Mouse (Mus musculus) neural tube, embryonic 14.5 days (tissue): ENCODE results near the gene Sh3bp1. TPM values are rescaled to one million over a fixed set of nuclear protein-coding genes. Genes with fewer than 3 reads are reported as not detected.
A peak's percentile ranks its signal among the peaks of the same experiment; 100 is the strongest.

ENCODE experiments used
- ATAC-seq: fragments of 200-750 bp; cut with Nextera tagmentation; 2 replicates; pipeline ENCODE4 v1.8.0; 2017; ENCODE audit warnings: low read depth, mild to moderate bottlenecking, moderate TSS enrichment, moderate library complexity
- H3K27ac ChIP-seq: fragments of 300-500 bp; sonication (generic); 2 replicates; pipeline ENCODE4 v1.5.1; 2014; ENCODE audit warnings: low read depth, mild to moderate bottlenecking, control low read depth, low read length, moderate library complexity, mixed read lengths
- H3K27me3 ChIP-seq: fragments of 300-500 bp; sonication (generic); 2 replicates; pipeline ENCODE4 v1.6.1; 2014; ENCODE audit warnings: low read length; ENCODE audit not compliant: control insufficient read depth, insufficient read depth
- H3K36me3 ChIP-seq: fragments of 300-500 bp; sonication (generic); 2 replicates; pipeline ENCODE4 v1.6.1; 2014; ENCODE audit warnings: low read length, mixed read lengths; ENCODE audit not compliant: control insufficient read depth, insufficient read depth
- H3K4me1 ChIP-seq: fragments of 300-500 bp; sonication (generic); 2 replicates; pipeline ENCODE4 v1.6.1; 2014; ENCODE audit warnings: low read length; ENCODE audit not compliant: control insufficient read depth, insufficient read depth
- H3K4me2 ChIP-seq: fragments of 300-500 bp; sonication (generic); 2 replicates; pipeline ENCODE4 v1.6.1; 2014; ENCODE audit warnings: mild to moderate bottlenecking, low read depth, low read length, control low read depth
- H3K4me3 ChIP-seq: fragments of 300-500 bp; sonication (generic); 2 replicates; pipeline ENCODE4 v1.5.1; 2014; ENCODE audit warnings: low read depth, low read length, control low read depth, mixed read lengths
- H3K9ac ChIP-seq: fragments of 300-500 bp; sonication (generic); replicated peaks from 2 replicates; pipeline ENCODE4 v1.6.1; 2014; ENCODE audit warnings: low read depth, mild to moderate bottlenecking, control low read depth, low read length, mixed read lengths
- H3K9me3 ChIP-seq: fragments of 300-500 bp; sonication (generic); 2 replicates; pipeline ENCODE4 v1.6.1; 2016; ENCODE audit warnings: low read length; ENCODE audit not compliant: control insufficient read depth
- WGBS: fragments of 180-500 bp; shearing (Covaris S2); extraction: QIAGEN DNeasy Blood & Tissue Kit; methylation state at CpG from one replicate; pipeline ENCODE4 v1.1.7; 2014; 5-methylcytosine and 5-hydroxymethylcytosine counted together
- polyA plus RNA-seq: library from polyadenylated mRNA; unstranded; fragments of >200 nt; fragmentation: Nextera tagmentation; extraction: Ambion mirVana; gene quantifications from 2 replicates; pipeline ENCODE4 v1.2.1, GENCODE M21; 2014

The Sh3bp1 gene
- polyA plus RNA-seq = 3.4 and 4.1 TPM in 2 replicates

DNA sequence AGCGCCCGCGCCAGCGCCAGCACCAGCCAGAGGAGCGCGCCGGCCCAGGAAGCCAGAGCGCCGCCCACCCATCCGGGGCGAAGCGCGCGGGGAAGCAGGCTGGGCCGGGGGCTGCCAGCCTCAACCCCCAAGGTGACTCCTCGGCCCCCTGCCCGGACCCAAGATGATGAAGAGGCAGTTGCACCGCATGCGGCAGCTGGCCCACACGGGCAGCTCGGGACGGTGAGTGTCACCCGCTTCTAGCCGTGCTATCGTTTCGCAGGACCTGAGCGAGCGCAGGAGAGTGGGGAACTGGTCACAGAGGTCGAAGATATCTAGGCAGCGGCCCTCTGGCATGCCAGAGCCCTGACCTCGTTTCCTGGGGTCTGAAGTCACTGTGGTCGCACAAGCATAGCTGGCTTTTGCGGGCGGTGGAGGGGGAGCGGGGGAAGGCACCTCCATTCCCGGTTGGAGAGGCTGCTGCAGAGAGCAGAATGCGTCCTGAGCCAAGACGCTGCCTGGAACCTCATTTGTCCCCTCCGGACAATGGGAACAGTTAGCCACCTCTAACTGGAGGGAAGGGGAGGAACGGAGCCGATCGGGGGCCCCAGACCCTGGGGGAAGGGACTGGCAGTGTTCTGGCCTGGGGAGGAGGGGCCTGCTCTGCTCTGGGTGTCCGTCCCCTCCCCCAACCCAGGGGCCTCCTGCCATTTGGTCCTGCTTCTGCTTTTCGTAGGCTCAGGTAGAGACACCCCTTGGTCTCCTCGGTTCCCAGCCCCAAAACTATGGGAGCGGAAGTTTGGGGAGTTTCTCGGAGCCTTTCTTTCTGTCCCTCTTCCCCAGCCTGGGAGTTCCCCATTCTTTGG lies at the start of gene Sh3bp1:
Gene Sh3bp1 (plus strand): TSS at position 29 of the 845 bp plus-strand sequence.
- peak within 1 kb of the TSS; percentile 57 for H3K4me2 ChIP-seq
- H3K4me1 ChIP-seq = peaks cover 5% of the 10 kb centered on the region
- WGBS = 2% methylated on average over 45 of the region's 47 CpGs
- no peak for ATAC-seq
- no peak within 1 kb of the TSS for H3K27ac ChIP-seq
- peak within 1 kb of the TSS; percentile 29 for H3K4me3 ChIP-seq
- H3K9me3 ChIP-seq = no peaks in the 10 kb centered on the region
- H3K9ac ChIP-seq = peak within 1 kb of the TSS; percentile 53
- H3K27me3 ChIP-seq = 0 out of 2 replicates have a peak, but pooled peaks cover 2% of the 10 kb centered on the region
- 0 out of 2 replicates have a peak, but pooled peaks cover under 1% of the 10 kb centered on the region for H3K36me3 ChIP-seq

DNA sequence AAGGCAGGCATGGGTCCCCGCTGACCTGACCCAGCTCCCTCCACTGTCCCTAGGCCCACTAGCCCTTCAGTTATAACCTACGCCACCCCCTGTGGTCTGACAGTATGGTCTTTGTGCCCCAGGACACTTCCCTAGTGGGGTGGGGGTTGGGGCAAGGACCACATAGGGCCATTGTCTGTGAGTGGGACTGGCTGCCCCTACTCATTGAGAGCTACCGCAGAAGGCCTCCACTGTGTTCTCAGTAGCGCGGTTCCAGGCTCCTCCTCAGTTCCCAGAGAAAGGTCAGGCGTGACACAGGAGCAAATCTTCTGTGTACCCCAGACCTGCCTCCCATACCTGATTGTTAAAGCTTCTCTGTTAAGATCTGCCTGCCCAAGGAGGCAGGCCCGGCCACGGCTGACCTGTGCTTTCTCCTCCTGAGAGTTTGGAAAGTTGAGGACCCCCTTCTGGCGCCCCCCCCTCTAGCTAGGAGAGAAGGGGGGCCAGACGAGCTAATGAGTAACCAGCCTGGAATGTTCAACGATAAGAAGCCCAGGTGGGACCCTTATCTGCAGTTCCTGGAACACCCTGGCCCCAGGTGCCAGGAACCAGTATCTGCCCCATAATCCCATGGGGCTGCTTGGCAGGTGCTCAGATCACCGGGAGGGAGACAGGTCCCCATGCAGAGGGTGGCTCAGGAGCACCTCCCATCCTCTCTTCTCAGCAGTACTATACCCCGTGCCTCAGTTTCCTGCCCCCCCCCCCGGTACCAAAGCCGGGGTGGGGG lies 49.3 kb upstream of the Sh3bp1 start:
- no peaks in the 10 kb centered on the region for H3K9me3 ChIP-seq
- no peak for ATAC-seq
- no peak overlapping the region for H3K4me2 ChIP-seq
- H3K36me3 ChIP-seq = no peaks in the 10 kb centered on the region
- H3K4me1 ChIP-seq = 0 out of 2 replicates have a peak, but pooled peaks cover 2% of the 10 kb centered on the region
- H3K9ac ChIP-seq = no peak overlapping the region
- WGBS = 71% methylated on average over 15 of the region's 15 CpGs
- no peak overlapping the region for H3K27ac ChIP-seq
- no peak overlapping the region for H3K4me3 ChIP-seq
- H3K27me3 ChIP-seq = no peaks in the 10 kb centered on the region

DNA sequence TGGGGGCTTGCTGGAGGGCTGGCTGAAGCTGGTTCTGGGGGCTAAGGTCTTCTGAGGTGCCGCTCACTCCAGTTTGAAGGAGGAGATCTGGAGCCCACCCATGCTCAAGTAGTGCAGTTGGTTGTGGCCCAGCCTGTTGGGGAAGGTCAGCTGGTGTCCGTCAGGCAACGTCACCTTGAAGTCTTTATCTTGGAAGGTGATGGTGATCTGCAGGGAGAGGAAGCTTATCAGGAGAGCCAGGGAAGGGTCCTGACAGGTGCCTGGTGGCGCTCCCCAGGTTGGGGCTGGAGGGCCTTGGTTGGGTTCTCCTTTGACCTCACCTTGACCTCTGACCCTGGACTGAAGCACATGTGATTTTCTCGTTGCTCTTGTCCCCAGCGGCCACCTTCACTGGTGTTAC lies 48.6 kb upstream of the Sh3bp1 start:
- Histone ChIP-seq H3K4me2 (no peak overlapping the region), H3K4me1 (no peaks in the 10 kb centered on the region), H3K4me3 (no peak overlapping the region), H3K27ac (no peak overlapping the region), H3K27me3 (no peaks in the 10 kb centered on the region), H3K9me3 (no peaks in the 10 kb centered on the region), H3K36me3 (no peaks in the 10 kb centered on the region), H3K9ac (no peak overlapping the region)
- ATAC-seq = no peak
- WGBS = 80% methylated on average over 6 of the region's 6 CpGs

DNA sequence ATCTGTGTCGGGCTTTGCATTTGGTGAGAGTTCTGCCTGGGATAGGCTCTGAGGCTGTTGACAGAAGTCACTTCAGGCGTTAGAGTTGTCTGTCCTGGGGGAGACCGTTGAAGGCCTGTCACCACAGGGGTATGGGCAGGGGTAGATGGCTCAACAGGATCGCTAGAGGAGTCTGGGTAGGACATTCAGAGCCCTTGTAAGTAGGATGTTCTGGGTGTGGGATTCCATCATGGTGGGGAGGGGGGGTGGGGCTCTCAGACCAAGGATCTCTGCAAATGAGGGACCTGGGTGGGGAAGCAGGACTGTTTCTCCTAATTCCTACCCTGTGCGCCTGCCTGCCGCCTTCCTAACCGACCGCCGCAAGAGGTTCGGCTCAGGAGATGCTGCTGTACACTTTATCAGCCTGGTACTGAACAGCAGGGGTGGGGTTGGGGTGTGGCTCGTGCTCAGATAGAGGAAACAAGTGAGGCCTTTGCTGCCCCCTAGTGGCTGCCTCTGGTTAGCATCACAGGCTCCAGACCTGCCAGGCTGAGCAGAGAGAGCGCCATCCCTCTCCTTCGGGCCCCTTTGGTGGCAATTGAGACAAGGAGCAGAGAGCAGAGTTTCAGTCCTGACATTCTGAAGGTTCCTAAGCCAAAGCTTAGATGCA lies 47.9 kb upstream of the Sh3bp1 start:
- H3K27ac ChIP-seq = no peak overlapping the region
- peak; percentile 88; the same call in 1 of the 2 replicates for ATAC-seq
- no peaks in the 10 kb centered on the region for H3K4me1 ChIP-seq
- no peaks in the 10 kb centered on the region for H3K9me3 ChIP-seq
- H3K27me3 ChIP-seq = no peaks in the 10 kb centered on the region
- H3K36me3 ChIP-seq = no peaks in the 10 kb centered on the region
- H3K4me2 ChIP-seq = no peak overlapping the region
- no peak overlapping the region for H3K9ac ChIP-seq
- 15% methylated on average over 13 of the region's 13 CpGs for WGBS
- no peak overlapping the region for H3K4me3 ChIP-seq

DNA sequence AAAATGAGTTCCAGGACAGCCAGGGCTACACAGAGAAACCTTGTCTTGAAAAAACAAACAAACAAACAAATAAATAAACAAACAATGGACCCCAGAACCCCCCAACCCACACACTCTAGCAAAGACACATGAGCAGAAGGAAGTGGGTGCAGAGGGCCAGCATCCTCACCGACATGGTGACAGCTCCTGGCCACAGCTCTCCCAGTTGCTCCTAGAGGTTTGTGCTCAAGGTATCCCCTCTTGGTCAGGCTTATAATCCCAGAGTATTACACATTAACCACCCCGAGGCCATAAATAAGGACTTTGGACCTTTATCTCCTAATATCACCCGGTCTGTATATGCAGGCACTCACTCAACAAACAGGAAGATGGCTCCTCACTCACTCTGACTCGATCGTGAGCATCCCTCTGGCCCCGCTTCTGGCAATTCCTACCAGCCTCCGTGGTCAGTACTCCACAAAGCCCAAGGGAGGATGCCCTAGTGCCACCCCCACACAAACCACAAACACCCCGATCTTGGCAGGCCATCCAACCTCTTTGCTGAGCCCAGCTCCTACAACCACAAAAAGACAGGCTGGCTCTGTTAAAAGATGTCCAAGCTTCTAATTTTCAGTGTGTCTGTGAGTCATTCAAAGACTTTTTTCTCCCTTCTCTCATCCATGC lies 44.1 kb upstream of the Sh3bp1 start, which contains the start of gene Lgals2:
Gene Lgals2 (minus strand): TSS at position 227 of the 663 bp plus-strand sequence.
- no peak within 1 kb of the TSS for H3K9ac ChIP-seq
- WGBS = 76% methylated on average over 8 of the region's 8 CpGs

DNA sequence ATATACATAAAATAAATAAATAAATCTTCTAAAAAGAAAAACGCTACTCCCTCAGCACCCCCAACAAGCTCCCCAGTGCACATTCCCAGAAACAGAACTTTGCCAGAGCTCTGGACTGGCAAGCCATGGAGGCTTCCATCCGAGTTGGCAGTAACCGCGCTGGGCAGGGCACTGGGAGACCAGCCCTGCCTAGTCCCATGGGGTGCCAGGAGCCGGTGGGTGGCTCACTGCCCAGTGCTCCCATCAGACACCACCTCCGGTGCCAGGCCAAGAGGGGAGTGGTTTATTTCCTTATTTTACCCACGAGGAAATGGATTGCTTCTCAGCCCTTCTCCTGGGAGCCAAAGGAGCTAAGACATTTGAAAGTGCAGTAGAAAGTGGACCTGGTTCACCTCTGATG lies 42.6 kb upstream of the Sh3bp1 start:
- Histone ChIP-seq H3K36me3 (no peaks in the 10 kb centered on the region), H3K4me1 (no peaks in the 10 kb centered on the region), H3K4me2 (no peak overlapping the region), H3K27ac (no peak overlapping the region), H3K9ac (no peak overlapping the region), H3K4me3 (no peak overlapping the region), H3K27me3 (no peaks in the 10 kb centered on the region), H3K9me3 (no peaks in the 10 kb centered on the region)
- WGBS = 76% methylated on average over 7 of the region's 7 CpGs
- ATAC-seq = no peak

More for the DNA sequence above, 44.1 kb upstream of the Sh3bp1 start, which contains the start of gene Lgals2:
- Histone ChIP-seq H3K27ac (no peak within 1 kb of the TSS), H3K36me3 (no peaks in the 10 kb centered on the region), H3K4me3 (no peak within 1 kb of the TSS), H3K4me2 (no peak within 1 kb of the TSS), H3K4me1 (no peaks in the 10 kb centered on the region), H3K9me3 (no peaks in the 10 kb centered on the region), H3K27me3 (no peaks in the 10 kb centered on the region)
- no peak for ATAC-seq

DNA sequence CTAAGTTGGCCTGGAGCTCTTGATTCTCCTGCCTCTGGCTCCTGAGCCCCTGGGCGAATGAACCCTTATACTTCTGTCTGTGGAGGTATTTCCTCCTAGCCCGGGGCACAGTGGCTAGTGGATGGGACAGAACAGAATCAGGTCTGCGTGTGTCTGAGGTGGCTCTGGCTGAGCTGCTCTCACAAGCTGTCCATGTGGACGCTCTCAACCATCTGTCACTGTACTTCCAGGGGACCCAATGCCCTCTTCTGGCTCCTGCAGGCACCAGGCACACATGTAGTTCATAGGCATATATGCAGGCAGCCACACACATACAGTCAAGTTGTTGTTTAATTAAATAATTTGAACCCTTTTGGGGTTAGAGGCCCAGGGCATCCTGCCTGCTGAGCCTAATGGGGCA lies 40.3 kb upstream of the Sh3bp1 start:
- no peak for ATAC-seq
- Histone ChIP-seq H3K9ac (no peak overlapping the region), H3K9me3 (no peaks in the 10 kb centered on the region), H3K27me3 (no peaks in the 10 kb centered on the region), H3K36me3 (no peaks in the 10 kb centered on the region), H3K4me2 (no peak overlapping the region), H3K4me1 (no peaks in the 10 kb centered on the region), H3K27ac (no peak overlapping the region), H3K4me3 (no peak overlapping the region)
- WGBS = 76% methylated on average over 4 of the region's 4 CpGs

DNA sequence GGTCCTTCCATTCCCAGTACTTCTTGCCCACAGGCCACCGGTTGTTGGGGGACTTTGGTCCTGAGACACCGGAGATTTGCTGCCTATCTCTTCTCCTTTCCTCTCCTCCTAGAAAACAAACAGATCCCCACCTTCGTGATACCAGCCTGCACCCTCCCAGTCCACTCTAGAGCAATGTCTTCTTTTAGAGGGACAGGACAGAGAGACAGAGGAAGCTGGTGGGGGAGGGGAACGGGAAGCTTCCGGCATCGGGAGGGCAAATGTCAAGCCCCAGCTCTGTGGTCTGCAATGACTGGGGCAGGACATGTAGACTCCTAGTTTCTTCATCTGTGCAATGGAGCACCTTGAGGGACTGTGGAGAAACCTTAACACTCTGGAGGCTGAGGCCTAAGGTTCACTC lies 39.9 kb upstream of the Sh3bp1 start:
- Histone ChIP-seq H3K4me1 (no peaks in the 10 kb centered on the region), H3K9me3 (no peaks in the 10 kb centered on the region), H3K4me3 (no peak overlapping the region), H3K9ac (no peak overlapping the region), H3K27ac (no peak overlapping the region), H3K4me2 (no peak overlapping the region), H3K27me3 (no peaks in the 10 kb centered on the region), H3K36me3 (no peaks in the 10 kb centered on the region)
- WGBS = 79% methylated on average over 6 of the region's 6 CpGs
- no peak for ATAC-seq
